ENCODE assay signal across 8 mouse cellular contexts in the genomic region with DNA sequence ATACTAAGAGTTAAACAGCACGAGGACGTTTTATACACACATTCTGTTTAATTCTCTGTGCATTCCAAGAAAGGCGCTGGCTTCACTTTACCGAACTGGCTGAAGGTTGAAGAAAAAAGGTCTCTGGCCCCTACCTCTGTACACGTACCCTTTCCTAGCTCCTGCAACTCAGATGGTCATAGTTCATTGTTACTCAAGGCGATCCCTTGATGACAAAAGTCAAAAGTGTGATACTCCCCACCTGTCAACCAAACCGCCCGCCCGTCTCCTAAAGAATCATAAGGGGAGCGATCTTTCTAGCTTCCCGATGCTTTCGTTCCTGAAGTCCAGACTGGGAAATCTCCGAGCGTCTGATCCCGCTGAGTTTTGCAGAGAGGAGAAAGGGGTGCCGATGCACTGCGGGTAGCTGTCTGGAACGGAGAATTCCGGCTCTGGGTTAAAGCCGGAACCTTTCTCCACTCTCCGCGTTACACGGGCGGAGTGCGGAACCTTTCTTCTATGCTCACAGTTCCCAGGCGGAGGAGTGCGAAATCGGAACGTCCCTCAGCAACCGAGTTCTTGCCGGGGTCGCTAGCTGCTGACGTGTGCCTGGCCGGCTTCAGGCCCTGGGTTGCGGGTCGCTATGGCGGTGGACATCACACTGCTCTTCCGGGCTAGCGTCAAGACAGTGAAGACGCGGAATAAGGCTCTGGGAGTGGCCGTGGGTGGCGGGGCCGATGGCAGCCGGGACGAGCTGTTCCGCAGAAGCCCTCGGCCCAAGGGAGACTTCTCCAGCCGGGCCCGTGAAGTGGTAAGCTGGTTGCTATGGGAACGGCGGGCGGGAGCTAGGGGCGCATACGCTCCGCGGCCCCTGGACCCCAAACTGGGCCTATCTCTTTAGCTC. TPM values are rescaled to one million over a fixed set of nuclear protein-coding genes. Genes with fewer than 3 reads are reported as not detected.
A peak's percentile ranks its signal among the peaks of the same experiment; 100 is the strongest.
DNase-seq lines count a peak whose midpoint lies in the region; ATAC-seq lines count a peak whose summit lies in the region.

A gene (plus strand): TSS at position 33 of the 883 bp plus-strand sequence.

- peak within 1 kb of the TSS; percentile 86 for H3K4me2 ChIP-seq in intestine, embryonic 14.5 days (ENCODE audit: low read length)

- no peaks in the 10 kb centered on the region for H3K27me3 ChIP-seq in intestine, embryonic 14.5 days (replicated peaks; ENCODE audit: control insufficient read depth, insufficient read depth, low read length)

- H3K9ac ChIP-seq in intestine, embryonic 14.5 days (ENCODE audit: low read length) = peak within 1 kb of the TSS; percentile 87

- intact Hi-C loops in left cerebral cortex, postnatal 14 days (cut with DNase I) = no loop called here

- peak within 1 kb of the TSS; percentile 95 for H3K4me3 ChIP-seq in intestine, embryonic 14.5 days (ENCODE audit: low read depth, low read length)

- ATAC-seq in intestine, embryonic 14.5 days (replicated peaks; ENCODE audit: low FRiP score, low TSS enrichment, low read depth) = peak; percentile 87

- H3K4me1 ChIP-seq in intestine, embryonic 14.5 days (replicated peaks; ENCODE audit: control insufficient read depth, insufficient read depth, low read length) = 0 out of 2 replicates have a peak, but pooled peaks cover 6% of the 10 kb centered on the region

- peak; percentile 77 to 79 for DNase-seq in adrenal gland, adult 18-20 months (ENCODE audit: low spot score in 2 of 2)
- DNase-seq in embryo, embryonic 11 days = peak; percentile 95
- DNase-seq in gastrocnemius, postnatal 25 days = peak; percentile 79
- DNase-seq in intestine, embryonic 14.5 days (ENCODE audit: low spot score) = peak; percentile 89
- DNase-seq in left cerebral cortex, postnatal 14 days (ENCODE audit: low spot score in 2 of 2) = peak; percentile 91 to 92
- DNase-seq in mesoderm, embryonic 11.5 days (ENCODE audit: low read depth, low spot score) = peak; percentile 90
- peak; percentile 75 to 82 for DNase-seq in right cerebral cortex, postnatal 36 days (ENCODE audit: low spot score in 2 of 2)
- DNase-seq in yolk sac, embryonic 10.5 days (ENCODE audit: low spot score) = peak; percentile 91

- H3K27ac ChIP-seq in intestine, embryonic 14.5 days (ENCODE audit: low read depth) = no peak within 1 kb of the TSS

- no peaks in the 10 kb centered on the region for H3K9me3 ChIP-seq in intestine, embryonic 14.5 days (ENCODE audit: control insufficient read depth, low read length)

- H3K36me3 ChIP-seq in intestine, embryonic 14.5 days (ENCODE audit: control insufficient read depth, insufficient read depth, low read length) = 0 out of 2 replicates have a peak, but pooled peaks cover 4% of the 10 kb centered on the region

- WGBS in intestine, embryonic 14.5 days = under 1% methylated on average over 57 of the region's 57 CpGs

RNA-seq across cellular contexts. Expression of the gene that starts here (rescaled TPM):
- 10 to 100 TPM; 34.7 to 42.5 TPM for total RNA-seq in adrenal gland, adult 18-20 months (2021)
- 10 to 100 TPM; 14.5 to 15.8 TPM for total RNA-seq in gastrocnemius, postnatal 25 days (2021)
- polyA plus RNA-seq in intestine, embryonic 14.5 days (2014; fragmentation: Nextera tagmentation; extraction: Ambion mirVana) = 34.0 and 36.8 TPM in 2 replicates
- total RNA-seq in left cerebral cortex, postnatal 14 days (2021) = 10 to 100 TPM; 38.7 to 39.9 TPM
